Mouse (Mus musculus) urinary bladder, postnatal 25 days (tissue): Measurements from ENCODE around the gene Smap2.
A peak's percentile ranks its signal among the peaks of the same experiment; 100 is the strongest.

Experiments
- DNase-seq: peaks from one replicate; pipeline ENCODE4 v3.0.0; 2022; ENCODE audit warnings: low spot score

The Smap2 gene

GRCm38 (mm10) chr4:120974711-120975427 lies 42.2 kb downstream of the Smap2 start:
- no peak for DNase-seq

- no peak for DNase-seq
These were observed 45.2 kb downstream of the Smap2 start for GRCm38 (mm10) chr4:120971842-120972241.

- no peak for DNase-seq
These were observed 47.5 kb downstream of the Smap2 start for GRCm38 (mm10) chr4:120969382-120970146.

GRCm38 (mm10) chr4:120968486-120968885 lies 48.6 kb downstream of the Smap2 start:
- DNase-seq = no peak

GRCm38 (mm10) chr4:120955586-120955985 lies 61.5 kb downstream of the Smap2 start:
- DNase-seq = no peak

- DNase-seq = no peak
These were observed 63.4 kb downstream of the Smap2 start for GRCm38 (mm10) chr4:120953667-120954066.

GRCm38 (mm10) chr4:120953038-120953437 lies 64.0 kb downstream of the Smap2 start:
- no peak for DNase-seq

- DNase-seq = no peak
These were observed 64.9 kb downstream of the Smap2 start for GRCm38 (mm10) chr4:120952163-120952562.

GRCm38 (mm10) chr4:120951428-120951973 lies 65.5 kb downstream of the Smap2 start, which contains the start of gene Zfp69:
Zfp69 (minus strand) TSS chr4:120951699.
- peak; percentile 83 for DNase-seq

GRCm38 (mm10) chr4:120950763-120951427 lies 66.2 kb downstream of the Smap2 start:
- DNase-seq = no peak

GRCm38 (mm10) chr4:120948938-120949337 lies 68.1 kb downstream of the Smap2 start:
- DNase-seq = no peak

GRCm38 (mm10) chr4:120935006-120935405 lies 82.0 kb downstream of the Smap2 start:
- DNase-seq = no peak

- no peak for DNase-seq
These were observed 86.3 kb downstream of the Smap2 start for GRCm38 (mm10) chr4:120930736-120931135.

- no peak for DNase-seq
These were observed 88.4 kb downstream of the Smap2 start for GRCm38 (mm10) chr4:120928686-120929085.

- no peak for DNase-seq
These were observed 91.7 kb downstream of the Smap2 start for GRCm38 (mm10) chr4:120925386-120925785.

- peak; percentile 80 for DNase-seq
These were observed 92.3 kb downstream of the Smap2 start, which contains the start of gene Exo5 for GRCm38 (mm10) chr4:120924554-120925299. Exo5 (minus strand) TSS chr4:120925017.

GRCm38 (mm10) chr4:120921461-120921860 lies 95.6 kb downstream of the Smap2 start:
- DNase-seq = no peak
